Mouse (Mus musculus) splenic B cell, adult 2 months (primary cell): ENCODE results near the gene Slc7a6.

Source experiments
- DNase-seq: peaks from one replicate; pipeline ENCODE4 v3.0.0-alpha.2; 2011; ENCODE audit warnings: low read depth, low spot score
- H3K27me3 ChIP-seq: 2 replicates; pipeline ENCODE4 v1.6.1; 2012; ENCODE audit warnings: mild to moderate bottlenecking, low read length, moderate library complexity, mixed read lengths; ENCODE audit not compliant: control insufficient read depth, poor library complexity, insufficient read depth, severe bottlenecking
- H3K36me3 ChIP-seq: 2 replicates; pipeline ENCODE4 v1.6.1; 2012; ENCODE audit warnings: mild to moderate bottlenecking, low read length, moderate library complexity, mixed read lengths; ENCODE audit not compliant: control insufficient read depth, poor library complexity, insufficient read depth, severe bottlenecking

The Slc7a6 gene

GRCm38 (mm10) chr8:106237106-106237505, 68.4 kb downstream of the Slc7a6 start:
- DNase-seq: no peak
- H3K27me3 ChIP-seq: no peaks in the 10 kb centered on the region
- peaks cover 16% of the 10 kb centered on the region for H3K36me3 ChIP-seq
